Mouse (Mus musculus) embryo, embryonic 11.5 days (tissue): ENCODE data around the gene Chst2.

Experiments
- DNase-seq: peaks from one replicate; pipeline ENCODE4 v3.0.0-alpha.2; 2012; ENCODE audit warnings: low read depth, low spot score

Chst2 gene

GRCm38 (mm10) chr9:95406571-95407561, at the start of gene Chst2:
Gene Chst2, minus strand, starts transcription at chr9:95406722.
- DNase-seq: peak; percentile 69

GRCm38 (mm10) chr9:95451931-95452330, 45.4 kb upstream of the Chst2 start:
- no peak for DNase-seq

- DNase-seq: no peak
Observed at GRCm38 (mm10) chr9:95450586-95450985, 44.1 kb upstream of the Chst2 start.

GRCm38 (mm10) chr9:95442321-95442731, 35.8 kb upstream of the Chst2 start:
- peak; percentile 13 for DNase-seq

GRCm38 (mm10) chr9:95437883-95438282, 31.4 kb upstream of the Chst2 start:
- DNase-seq: no peak

GRCm38 (mm10) chr9:95436294-95436613, 29.7 kb upstream of the Chst2 start:
- no peak for DNase-seq

- no peak for DNase-seq
Observed at GRCm38 (mm10) chr9:95435506-95436293, 29.2 kb upstream of the Chst2 start.

- DNase-seq: no peak
Observed at GRCm38 (mm10) chr9:95428277-95428676, 21.8 kb upstream of the Chst2 start.

- DNase-seq: no peak
Observed at GRCm38 (mm10) chr9:95413911-95414310, 7.4 kb upstream of the Chst2 start.

- DNase-seq: no peak
Observed at GRCm38 (mm10) chr9:95412047-95412446, 5.5 kb upstream of the Chst2 start.

- peak; percentile 39 for DNase-seq
Observed at GRCm38 (mm10) chr9:95407586-95408220, 1.2 kb upstream of the Chst2 start.

GRCm38 (mm10) chr9:95405946-95406570, 464 bp downstream of the Chst2 start:
- peak; percentile 41 for DNase-seq

GRCm38 (mm10) chr9:95405511-95405945, 994 bp downstream of the Chst2 start:
- DNase-seq: peak; percentile 16

GRCm38 (mm10) chr9:95404811-95405465, 1.6 kb downstream of the Chst2 start:
- DNase-seq: no peak

- no peak for DNase-seq
Observed at GRCm38 (mm10) chr9:95401686-95402085, 4.8 kb downstream of the Chst2 start.

GRCm38 (mm10) chr9:95392011-95392410, 14.5 kb downstream of the Chst2 start:
- DNase-seq: no peak

GRCm38 (mm10) chr9:95389956-95390355, 16.6 kb downstream of the Chst2 start:
- no peak for DNase-seq

- no peak for DNase-seq
Observed at GRCm38 (mm10) chr9:95387881-95388380, 18.6 kb downstream of the Chst2 start.

- DNase-seq: no peak
Observed at GRCm38 (mm10) chr9:95375966-95376365, 30.6 kb downstream of the Chst2 start.

- no peak for DNase-seq
Observed at GRCm38 (mm10) chr9:95375336-95375735, 31.2 kb downstream of the Chst2 start.

GRCm38 (mm10) chr9:95373741-95374140, 32.8 kb downstream of the Chst2 start:
- DNase-seq: no peak
